Mouse (Mus musculus) left cerebral cortex, postnatal 25 days (tissue): ENCODE data around the gene Gatb. TPM values are rescaled to one million over a fixed set of nuclear protein-coding genes. Genes with fewer than 3 reads are reported as not detected.

ENCODE experiments used
- DNase-seq, 2 experiments: peaks; one replicate each; pipeline ENCODE4 v3.0.0; 2022; ENCODE audit warnings: low spot score in 2 of 2, mixed read lengths in 1 of 2
- intact Hi-C: fragments of 180-260 bp; cut with DNase I; formaldehyde crosslinking; loops from one replicate; pipeline ENCODE4 v1.15.1; 2025
- total RNA-seq, 2 experiments: library from RNA; stranded (reverse); gene quantifications; 2 replicates each; pipeline ENCODE4 v1.2.3; 2021

The Gatb gene
- total RNA-seq, 2 experiments from 2014 or later, result 20.3 to 22.4 TPM

GRCm38 (mm10) chr3:85590090-85590754, 16.3 kb downstream of the Gatb start:
- intact Hi-C loops, result loop anchor here (5.0 kb wide), 1 partner anchor 72 kb away; no protein-coding TSS in a partner anchor
- DNase-seq, result peak in 1 of 2 experiments; percentile 64

- peak in 1 of 2 experiments; percentile 44 for DNase-seq
- intact Hi-C loops, result loop anchor here (5.0 kb wide), 1 partner anchor 70 kb away; no protein-coding TSS in a partner anchor
These were observed 18.1 kb downstream of the Gatb start for GRCm38 (mm10) chr3:85592067-85592466.

- intact Hi-C loops, result loop anchor here (5.0 kb wide), 1 partner anchor 70 kb away; no protein-coding TSS in a partner anchor
- no peak for DNase-seq
These were observed 18.8 kb downstream of the Gatb start for GRCm38 (mm10) chr3:85592640-85593252.

- intact Hi-C loops, result loop anchor here (5.0 kb wide), 1 partner anchor 68 kb away; no protein-coding TSS in a partner anchor
- no peak for DNase-seq
These were observed 20.5 kb downstream of the Gatb start for GRCm38 (mm10) chr3:85594452-85594851.

- intact Hi-C loops, result no loop called here
- no peak for DNase-seq
These were observed 25.6 kb downstream of the Gatb start for GRCm38 (mm10) chr3:85599526-85599925.

GRCm38 (mm10) chr3:85601841-85602305, 28.0 kb downstream of the Gatb start:
- intact Hi-C loops, result no loop called here
- DNase-seq, result no peak

- DNase-seq, result no peak
- intact Hi-C loops, result no loop called here
These were observed 29.9 kb downstream of the Gatb start for GRCm38 (mm10) chr3:85603811-85604210.

GRCm38 (mm10) chr3:85606912-85607311, 33.0 kb downstream of the Gatb start:
- intact Hi-C loops, result no loop called here

GRCm38 (mm10) chr3:85607753-85608152, 33.8 kb downstream of the Gatb start:
- DNase-seq, result peak in 1 of 2 experiments; percentile 55
- intact Hi-C loops, result no loop called here

More at GRCm38 (mm10) chr3:85606912-85607311, 33.0 kb downstream of the Gatb start:
- no peak for DNase-seq

- intact Hi-C loops, result no loop called here
- no peak for DNase-seq
These were observed 42.5 kb downstream of the Gatb start for GRCm38 (mm10) chr3:85616389-85616788.

- intact Hi-C loops, result no loop called here
- DNase-seq, result peak in 1 of 2 experiments; percentile 26
These were observed 45.0 kb downstream of the Gatb start for GRCm38 (mm10) chr3:85618885-85619284.

GRCm38 (mm10) chr3:85619345-85619744, 45.4 kb downstream of the Gatb start:
- intact Hi-C loops, result no loop called here
- peak in 1 of 2 experiments; percentile 66 for DNase-seq

GRCm38 (mm10) chr3:85619751-85620150, 45.8 kb downstream of the Gatb start:
- intact Hi-C loops, result no loop called here
- peak in 1 of 2 experiments; percentile 62 for DNase-seq

GRCm38 (mm10) chr3:85629895-85630510, 56.1 kb downstream of the Gatb start:
- DNase-seq, result peak in 1 of 2 experiments; percentile 60

GRCm38 (mm10) chr3:85633733-85634132, 59.8 kb downstream of the Gatb start:
- no peak for DNase-seq
- intact Hi-C loops, result no loop called here

More at GRCm38 (mm10) chr3:85629895-85630510, 56.1 kb downstream of the Gatb start:
- intact Hi-C loops, result no loop called here

GRCm38 (mm10) chr3:85634389-85635125, 60.6 kb downstream of the Gatb start:
- intact Hi-C loops, result no loop called here

GRCm38 (mm10) chr3:85635126-85635419, 61.2 kb downstream of the Gatb start:
- intact Hi-C loops, result no loop called here
- no peak for DNase-seq

More at GRCm38 (mm10) chr3:85634389-85635125, 60.6 kb downstream of the Gatb start:
- peak in 1 of 2 experiments; percentile 41 for DNase-seq

GRCm38 (mm10) chr3:85635591-85635990, 61.7 kb downstream of the Gatb start:
- intact Hi-C loops, result no loop called here
- DNase-seq, result no peak

GRCm38 (mm10) chr3:85636716-85637447, 63.0 kb downstream of the Gatb start:
- intact Hi-C loops, result loop anchor here (1.0 kb wide), 1 partner anchor 25 kb away; no protein-coding TSS in a partner anchor
- DNase-seq, result peak in 1 of 2 experiments; percentile 82
